Mouse (Mus musculus): ENCODE measurements around the gene Oas1f.

- no peak for TF ChIP-seq CTCF (IDR thresholded peaks at IDR 0.05; ENCODE audit: borderline replicate concordance, control insufficient read depth, extremely low read depth, insufficient read depth, low read length, poor library complexity)
- TF ChIP-seq POLR2A (IDR thresholded peaks at IDR 0.05; ENCODE audit: control insufficient read depth, extremely low read depth, insufficient read depth, low read length, poor library complexity): no peak; the same call in 1 of the 2 replicates
Observed at GRCm38 (mm10) chr5:120811951-120812819, 35.0 kb upstream of the Oas1f start, which contains the start of gene Oas1c.
